Mouse (Mus musculus): ENCODE results near the gene Smyd3. TPM values are rescaled to one million over a fixed set of nuclear protein-coding genes. Genes with fewer than 3 reads are reported as not detected.

Smyd3 gene
- polyA plus RNA-seq, 1 experiment from 2014 or later: 13.1 TPM

DNA sequence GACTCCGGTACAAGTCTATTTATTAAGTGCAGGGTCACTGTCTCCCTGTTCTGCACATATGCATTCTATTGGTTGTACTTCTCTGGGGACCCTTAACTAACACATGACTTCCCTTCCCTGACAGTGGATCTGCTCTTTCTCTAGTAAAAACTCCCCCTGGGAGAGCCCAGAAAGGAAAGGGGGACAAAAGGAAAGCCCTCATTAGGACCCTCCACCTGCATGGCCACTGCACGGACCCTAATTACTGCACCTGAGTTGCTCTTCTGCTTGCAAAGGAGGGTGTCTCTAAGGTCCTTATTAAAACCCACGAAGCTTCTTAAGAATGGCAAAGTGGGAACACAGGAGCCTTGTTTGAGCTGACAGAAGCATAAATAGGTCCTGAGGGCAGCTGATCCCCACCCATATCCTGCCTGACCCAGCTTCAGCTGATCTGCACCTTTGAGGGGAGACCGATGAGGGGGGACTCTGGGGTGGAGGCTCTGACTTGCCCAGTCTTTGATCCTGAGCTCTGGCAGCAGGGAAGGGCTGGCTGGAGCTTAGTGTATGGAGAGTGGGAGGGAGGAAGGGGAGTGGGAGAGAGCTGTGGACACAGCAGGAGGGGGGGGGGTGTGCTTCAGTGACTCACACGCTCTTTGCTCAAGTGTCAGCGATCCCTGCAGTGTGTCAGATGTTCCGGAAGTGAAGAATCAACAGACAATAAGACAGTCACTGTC lies 575.4 kb downstream of the Smyd3 start:
- Histone ChIP-seq H3K9ac (ENCODE audit: low read length) (no peak overlapping the region), H3K36me3 (ENCODE audit: control insufficient read depth, insufficient read depth, low read length) (no peaks in the 10 kb centered on the region), H3K4me1 (ENCODE audit: control insufficient read depth, insufficient read depth, low read length) (no peaks in the 10 kb centered on the region; the same call in 1 of the 2 replicates), H3K9me3 (ENCODE audit: control insufficient read depth, low read length) (no peaks in the 10 kb centered on the region), H3K4me2 (no peak overlapping the region), H3K27ac (ENCODE audit: low read depth, low read length) (no peak overlapping the region), H3K4me3 (ENCODE audit: low read depth, low read length) (no peak overlapping the region), H3K27me3 (ENCODE audit: control insufficient read depth, insufficient read depth, low read length) (no peaks in the 10 kb centered on the region)
- ATAC-seq (ENCODE audit: low FRiP score) (peak; percentile 75), DNase-seq (ENCODE audit: low spot score, missing footprints) (no peak)
- 54% methylated on average over 7 of the region's 7 CpGs for WGBS

GRCm38 (mm10) chr1:178940353-178940752 lies 577.5 kb downstream of the Smyd3 start:
- no peaks in the 10 kb centered on the region; the same call in 1 of the 2 replicates for H3K4me1 ChIP-seq (ENCODE audit: control insufficient read depth, insufficient read depth, low read length)
- DNase-seq (ENCODE audit: low spot score, missing footprints): no peak
- 86% methylated on average over 4 of the region's 4 CpGs for WGBS
- H3K36me3 ChIP-seq (ENCODE audit: control insufficient read depth, insufficient read depth, low read length): no peaks in the 10 kb centered on the region
- H3K9ac ChIP-seq (ENCODE audit: low read length): no peak overlapping the region
- no peak overlapping the region for H3K4me3 ChIP-seq (ENCODE audit: low read depth, low read length)
- no peaks in the 10 kb centered on the region for H3K27me3 ChIP-seq (ENCODE audit: control insufficient read depth, insufficient read depth, low read length)
- H3K4me2 ChIP-seq: no peak overlapping the region
- no peak overlapping the region for H3K27ac ChIP-seq (ENCODE audit: low read depth, low read length)
- H3K9me3 ChIP-seq (ENCODE audit: control insufficient read depth, low read length): no peaks in the 10 kb centered on the region
- ATAC-seq (ENCODE audit: low FRiP score): no peak

DNA sequence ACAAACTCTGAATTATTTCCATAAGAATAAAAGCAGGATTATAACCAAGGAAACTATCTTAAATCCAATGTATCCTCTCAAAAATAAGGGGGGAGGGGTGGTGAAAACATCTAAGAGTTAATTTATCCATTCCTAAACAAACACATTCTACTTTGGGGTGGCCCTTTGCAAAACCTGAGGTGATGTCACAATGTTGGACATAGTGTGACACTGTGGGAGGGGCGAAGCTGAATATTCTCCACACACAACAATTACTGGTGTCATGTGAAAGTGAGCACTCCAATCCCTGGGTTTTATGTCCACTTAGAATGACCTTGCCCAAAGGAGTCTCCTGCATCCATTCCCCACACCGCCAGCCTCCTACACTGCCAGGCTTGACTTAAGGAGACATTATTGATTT lies 580.9 kb downstream of the Smyd3 start:
- no peak overlapping the region for H3K4me2 ChIP-seq
- H3K9ac ChIP-seq (ENCODE audit: low read length): no peak overlapping the region
- H3K4me1 ChIP-seq (ENCODE audit: control insufficient read depth, insufficient read depth, low read length): no peaks in the 10 kb centered on the region
- no peak overlapping the region for H3K4me3 ChIP-seq (ENCODE audit: low read depth, low read length)
- H3K9me3 ChIP-seq (ENCODE audit: control insufficient read depth, low read length): no peaks in the 10 kb centered on the region
- H3K27me3 ChIP-seq (ENCODE audit: control insufficient read depth, insufficient read depth, low read length): no peaks in the 10 kb centered on the region
- no peaks in the 10 kb centered on the region for H3K36me3 ChIP-seq (ENCODE audit: control insufficient read depth, insufficient read depth, low read length)
- 98% methylated on average over 2 of the region's 2 CpGs for WGBS
- H3K27ac ChIP-seq (ENCODE audit: low read depth, low read length): no peak overlapping the region
- ATAC-seq (ENCODE audit: low FRiP score): no peak
- DNase-seq (ENCODE audit: low spot score, missing footprints): no peak

GRCm38 (mm10) chr1:178936457-178936856 lies 581.4 kb downstream of the Smyd3 start:
- Histone ChIP-seq H3K27ac (ENCODE audit: low read depth, low read length) (no peak overlapping the region), H3K27me3 (ENCODE audit: control insufficient read depth, insufficient read depth, low read length) (no peaks in the 10 kb centered on the region), H3K4me2 (no peak overlapping the region), H3K9me3 (ENCODE audit: control insufficient read depth, low read length) (no peaks in the 10 kb centered on the region), H3K9ac (ENCODE audit: low read length) (no peak overlapping the region), H3K36me3 (ENCODE audit: control insufficient read depth, insufficient read depth, low read length) (no peaks in the 10 kb centered on the region), H3K4me3 (ENCODE audit: low read depth, low read length) (no peak overlapping the region), H3K4me1 (ENCODE audit: control insufficient read depth, insufficient read depth, low read length) (no peaks in the 10 kb centered on the region)
- ATAC-seq (ENCODE audit: low FRiP score) (no peak), DNase-seq (ENCODE audit: low spot score, missing footprints) (no peak)
- WGBS: 79% methylated on average over 4 of the region's 4 CpGs

DNA sequence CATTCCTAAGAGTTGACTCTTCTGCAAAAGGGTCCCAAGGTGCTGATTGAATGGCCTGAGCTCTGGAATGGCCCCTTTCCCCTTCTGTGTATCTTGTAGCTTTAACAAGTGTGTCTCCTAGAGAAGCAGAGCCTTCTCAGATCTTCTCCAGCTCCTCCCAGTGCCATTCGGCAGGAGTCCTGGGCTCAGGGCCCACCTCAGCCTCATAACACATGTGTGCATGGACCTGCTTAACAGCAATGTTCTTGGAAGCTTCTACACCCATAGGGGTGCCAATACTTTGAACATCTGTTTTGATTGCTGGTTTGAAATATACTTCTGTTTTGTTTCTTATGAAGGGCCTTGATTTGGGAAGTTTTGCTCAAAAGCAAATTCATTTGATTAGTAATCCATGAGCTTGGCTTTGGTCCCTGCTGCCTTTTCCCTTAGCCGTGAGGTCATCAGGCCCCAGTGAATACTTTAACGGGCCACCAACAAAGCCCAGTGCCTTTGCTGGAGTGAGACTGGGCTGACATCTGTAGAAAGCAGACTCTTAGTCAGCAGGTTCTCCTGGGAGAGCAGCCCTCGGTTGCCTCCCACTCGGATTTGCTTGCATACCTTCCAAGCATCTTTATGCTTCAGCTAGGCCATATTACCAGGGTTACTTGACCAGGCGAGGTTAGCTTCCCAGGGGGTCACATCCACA lies 583.7 kb downstream of the Smyd3 start:
- H3K36me3 ChIP-seq (ENCODE audit: control insufficient read depth, insufficient read depth, low read length): no peaks in the 10 kb centered on the region
- no peak overlapping the region for H3K4me2 ChIP-seq
- no peak overlapping the region for H3K9ac ChIP-seq (ENCODE audit: low read length)
- 81% methylated on average over 6 of the region's 6 CpGs for WGBS
- no peak overlapping the region for H3K27ac ChIP-seq (ENCODE audit: low read depth, low read length)
- H3K4me3 ChIP-seq (ENCODE audit: low read depth, low read length): no peak overlapping the region
- no peaks in the 10 kb centered on the region for H3K27me3 ChIP-seq (ENCODE audit: control insufficient read depth, insufficient read depth, low read length)
- ATAC-seq (ENCODE audit: low FRiP score) (no peak), DNase-seq (ENCODE audit: low spot score, missing footprints) (no peak)
- no peaks in the 10 kb centered on the region for H3K9me3 ChIP-seq (ENCODE audit: control insufficient read depth, low read length)
- no peaks in the 10 kb centered on the region for H3K4me1 ChIP-seq (ENCODE audit: control insufficient read depth, insufficient read depth, low read length)

- Histone ChIP-seq H3K27ac (ENCODE audit: low read depth, low read length) (no peak overlapping the region), H3K9me3 (ENCODE audit: control insufficient read depth, low read length) (no peaks in the 10 kb centered on the region), H3K4me3 (ENCODE audit: low read depth, low read length) (no peak overlapping the region), H3K9ac (ENCODE audit: low read length) (no peak overlapping the region), H3K4me1 (ENCODE audit: control insufficient read depth, insufficient read depth, low read length) (no peaks in the 10 kb centered on the region), H3K27me3 (ENCODE audit: control insufficient read depth, insufficient read depth, low read length) (no peaks in the 10 kb centered on the region), H3K36me3 (ENCODE audit: control insufficient read depth, insufficient read depth, low read length) (no peaks in the 10 kb centered on the region), H3K4me2 (no peak overlapping the region)
- DNase-seq (ENCODE audit: low spot score, missing footprints): no peak
- ATAC-seq (ENCODE audit: low FRiP score): no peak
- 71% methylated on average over 4 of the region's 4 CpGs for WGBS
These were observed 588.3 kb downstream of the Smyd3 start for GRCm38 (mm10) chr1:178929531-178929930.

GRCm38 (mm10) chr1:178924492-178925183 lies 593.2 kb downstream of the Smyd3 start:
- Histone ChIP-seq H3K4me2 (no peak overlapping the region), H3K27ac (ENCODE audit: low read depth, low read length) (no peak overlapping the region), H3K4me3 (ENCODE audit: low read depth, low read length) (no peak overlapping the region), H3K9ac (ENCODE audit: low read length) (no peak overlapping the region), H3K4me1 (ENCODE audit: control insufficient read depth, insufficient read depth, low read length) (no peaks in the 10 kb centered on the region), H3K9me3 (ENCODE audit: control insufficient read depth, low read length) (no peaks in the 10 kb centered on the region), H3K27me3 (ENCODE audit: control insufficient read depth, insufficient read depth, low read length) (no peaks in the 10 kb centered on the region), H3K36me3 (ENCODE audit: control insufficient read depth, insufficient read depth, low read length) (no peaks in the 10 kb centered on the region)
- ATAC-seq (ENCODE audit: low FRiP score) (no peak), DNase-seq (ENCODE audit: low spot score, missing footprints) (peak; percentile 41)
- 80% methylated on average over 8 of the region's 8 CpGs for WGBS

GRCm38 (mm10) chr1:178917194-178917902 lies 600.5 kb downstream of the Smyd3 start:
- H3K9ac ChIP-seq (ENCODE audit: low read length): no peak overlapping the region; the same call in 1 of the 2 replicates
- ATAC-seq (ENCODE audit: low FRiP score) (peak; percentile 25; the same call in 1 of the 2 replicates), DNase-seq (ENCODE audit: low spot score, missing footprints) (peak; percentile 81)
- no peaks in the 10 kb centered on the region for H3K4me1 ChIP-seq (ENCODE audit: control insufficient read depth, insufficient read depth, low read length)
- H3K27ac ChIP-seq (ENCODE audit: low read depth, low read length): no peak overlapping the region
- peak overlapping the region; percentile 24; the same call in 1 of the 2 replicates for H3K4me2 ChIP-seq
- 0 out of 2 replicates have a peak overlapping the region, but pooled peaks have one; percentile 5 for H3K4me3 ChIP-seq (ENCODE audit: low read depth, low read length)
- WGBS: 47% methylated on average over 31 of the region's 31 CpGs
- H3K27me3 ChIP-seq (ENCODE audit: control insufficient read depth, insufficient read depth, low read length): no peaks in the 10 kb centered on the region
- no peaks in the 10 kb centered on the region for H3K36me3 ChIP-seq (ENCODE audit: control insufficient read depth, insufficient read depth, low read length)
- H3K9me3 ChIP-seq (ENCODE audit: control insufficient read depth, low read length): no peaks in the 10 kb centered on the region
